Mouse (Mus musculus): ENCODE results near the gene Trabd. TPM values are rescaled to one million over a fixed set of nuclear protein-coding genes. Genes with fewer than 3 reads are reported as not detected.

Trabd gene
- polyA plus RNA-seq, 1 experiment from 2014 or later: 39.3 TPM

DNA sequence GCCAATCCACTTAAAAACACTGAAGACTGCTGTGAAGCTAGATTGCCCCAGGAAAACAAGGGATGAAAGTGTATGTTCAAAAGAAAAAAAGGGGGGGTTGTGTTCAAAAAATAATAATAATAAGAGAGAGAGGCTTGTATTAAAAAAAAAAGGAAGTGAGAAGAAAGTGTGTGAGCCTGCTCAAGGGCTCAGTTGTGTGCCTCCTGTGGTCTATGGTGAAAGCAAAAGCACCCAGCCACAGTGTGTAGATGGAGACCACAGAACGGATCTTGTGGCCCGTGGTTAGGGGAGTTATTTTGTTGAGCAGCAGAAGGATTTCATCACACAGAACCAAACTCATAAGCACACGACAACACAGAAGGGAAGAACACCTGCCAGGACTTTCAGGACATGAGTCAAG is 56.4 kb downstream of the Trabd start:
- peaks cover 16% of the 10 kb centered on the region for H3K4me1 ChIP-seq
- ATAC-seq (replicated peaks): no peak
- no peaks in the 10 kb centered on the region for H3K27me3 ChIP-seq
- H3K9me3 ChIP-seq: no peaks in the 10 kb centered on the region
- WGBS: 92% methylated on average over 3 of the region's 3 CpGs
- no peak overlapping the region for H3K27ac ChIP-seq (replicated peaks)
- no peak overlapping the region for H3K4me2 ChIP-seq (replicated peaks)
- H3K9ac ChIP-seq (replicated peaks): no peak overlapping the region
- no peaks in the 10 kb centered on the region for H3K36me3 ChIP-seq
- H3K4me3 ChIP-seq: no peak overlapping the region

Other genes starting within 250 kb of the Trabd start
- gene Pim3, start 212.9 kb upstream of the Trabd start, polyA plus RNA-seq (2015; fragmentation: Nextera tagmentation; extraction: Ambion mirVana): 69.1 and 70.7 TPM in 2 replicates
- gene Ttll8, start 120.7 kb upstream of the Trabd start, polyA plus RNA-seq (2015; fragmentation: Nextera tagmentation; extraction: Ambion mirVana): 0.14 TPM in 1 of 2 replicates, not detected in the other
- 29.6 and 36.6 TPM in 2 replicates for gene Mlc1, start 96.1 kb upstream of the Trabd start, polyA plus RNA-seq (2015; fragmentation: Nextera tagmentation; extraction: Ambion mirVana)
- gene Mov10l1, start 92.2 kb upstream of the Trabd start, polyA plus RNA-seq (2015; fragmentation: Nextera tagmentation; extraction: Ambion mirVana): not detected in 2 replicates
- gene Panx2, start 15.4 kb upstream of the Trabd start, polyA plus RNA-seq (2015; fragmentation: Nextera tagmentation; extraction: Ambion mirVana): 3.6 and 4.6 TPM in 2 replicates
- gene Selenoo, start 14.0 kb downstream of the Trabd start, polyA plus RNA-seq (2015; fragmentation: Nextera tagmentation; extraction: Ambion mirVana): 25.0 and 26.0 TPM in 2 replicates
- gene Tubgcp6, start 48.0 kb downstream of the Trabd start, polyA plus RNA-seq (2015; fragmentation: Nextera tagmentation; extraction: Ambion mirVana): 17.5 and 17.7 TPM in 2 replicates
- 31.5 and 38.6 TPM in 2 replicates for gene Hdac10, start 53.6 kb downstream of the Trabd start, polyA plus RNA-seq (2015; fragmentation: Nextera tagmentation; extraction: Ambion mirVana)
- 5.5 and 5.8 TPM in 2 replicates for gene Mapk12, start 65.6 kb downstream of the Trabd start, polyA plus RNA-seq (2015; fragmentation: Nextera tagmentation; extraction: Ambion mirVana)
- gene Mapk11, start 74.5 kb downstream of the Trabd start, polyA plus RNA-seq (2015; fragmentation: Nextera tagmentation; extraction: Ambion mirVana): 42.8 and 42.9 TPM in 2 replicates
- gene Plxnb2, start 105.7 kb downstream of the Trabd start, polyA plus RNA-seq (2015; fragmentation: Nextera tagmentation; extraction: Ambion mirVana): 113 and 118 TPM in 2 replicates
- gene Dennd6b, start 121.4 kb downstream of the Trabd start, polyA plus RNA-seq (2015; fragmentation: Nextera tagmentation; extraction: Ambion mirVana): 58.5 and 62.2 TPM in 2 replicates
- 79.8 and 83.6 TPM in 2 replicates for gene Ppp6r2, start 136.4 kb downstream of the Trabd start, polyA plus RNA-seq (2015; fragmentation: Nextera tagmentation; extraction: Ambion mirVana)
- gene Sbf1, start 240.2 kb downstream of the Trabd start, polyA plus RNA-seq (2015; fragmentation: Nextera tagmentation; extraction: Ambion mirVana): 79.0 and 83.4 TPM in 2 replicates
- gene Adm2, start 247.6 kb downstream of the Trabd start, polyA plus RNA-seq (2015; fragmentation: Nextera tagmentation; extraction: Ambion mirVana): not detected in 2 replicates

All from forebrain, embryonic 15.5 days (tissue).